Mouse (Mus musculus): ENCODE data around the gene Abca1. TPM values are rescaled to one million over a fixed set of nuclear protein-coding genes. Genes with fewer than 3 reads are reported as not detected.

Abca1 gene
- polyA plus RNA-seq (2014; fragmentation: Nextera tagmentation; extraction: Ambion mirVana): 5.0 and 5.6 TPM in 2 replicates

GRCm38 (mm10) chr4:53159767-53160166, at the start of gene Abca1:
Abca1 (minus strand) TSS chr4:53159895.
- Histone ChIP-seq H3K9me3 (ENCODE audit: control insufficient read depth, low read length) (no peaks in the 10 kb centered on the region), H3K4me3 (ENCODE audit: low read depth, low read length) (peak within 1 kb of the TSS; percentile 49), H3K9ac (ENCODE audit: low read length) (peak within 1 kb of the TSS; percentile 45), H3K27me3 (ENCODE audit: control insufficient read depth, insufficient read depth, low read length) (no peaks in the 10 kb centered on the region), H3K27ac (ENCODE audit: low read depth, low read length) (no peak within 1 kb of the TSS), H3K4me1 (replicated peaks; ENCODE audit: control insufficient read depth, insufficient read depth, low read length) (no peaks in the 10 kb centered on the region), H3K36me3 (ENCODE audit: control insufficient read depth, insufficient read depth, low read length) (no peaks in the 10 kb centered on the region), H3K4me2 (ENCODE audit: low read depth, low read length, severe bottlenecking) (peak within 1 kb of the TSS; percentile 86)
- peak; percentile 93 for DNase-seq (ENCODE audit: low spot score)
- ATAC-seq (replicated peaks; ENCODE audit: low FRiP score): peak; percentile 98
- WGBS: under 1% methylated on average over 37 of the region's 37 CpGs

- 84% methylated on average over 7 of the region's 7 CpGs for WGBS
- H3K4me3 ChIP-seq (ENCODE audit: low read depth, low read length): no peak overlapping the region
- DNase-seq (ENCODE audit: low spot score): no peak
- ATAC-seq (replicated peaks; ENCODE audit: low FRiP score): no peak
- H3K4me2 ChIP-seq (ENCODE audit: low read depth, low read length, severe bottlenecking): no peak overlapping the region
- H3K9ac ChIP-seq (ENCODE audit: low read length): no peak overlapping the region
- H3K27me3 ChIP-seq (ENCODE audit: control insufficient read depth, insufficient read depth, low read length): no peaks in the 10 kb centered on the region
- H3K36me3 ChIP-seq (ENCODE audit: control insufficient read depth, insufficient read depth, low read length): no peaks in the 10 kb centered on the region
- no peak overlapping the region for H3K27ac ChIP-seq (ENCODE audit: low read depth, low read length)
- no peaks in the 10 kb centered on the region for H3K4me1 ChIP-seq (replicated peaks; ENCODE audit: control insufficient read depth, insufficient read depth, low read length)
- H3K9me3 ChIP-seq (ENCODE audit: control insufficient read depth, low read length): no peaks in the 10 kb centered on the region
Observed at GRCm38 (mm10) chr4:53204482-53204881, 44.8 kb upstream of the Abca1 start.

GRCm38 (mm10) chr4:53203595-53204400, 44.1 kb upstream of the Abca1 start:
- Histone ChIP-seq H3K27ac (ENCODE audit: low read depth, low read length) (no peak overlapping the region), H3K9ac (ENCODE audit: low read length) (no peak overlapping the region), H3K4me2 (ENCODE audit: low read depth, low read length, severe bottlenecking) (no peak overlapping the region), H3K9me3 (ENCODE audit: control insufficient read depth, low read length) (no peaks in the 10 kb centered on the region), H3K36me3 (ENCODE audit: control insufficient read depth, insufficient read depth, low read length) (no peaks in the 10 kb centered on the region), H3K4me1 (replicated peaks; ENCODE audit: control insufficient read depth, insufficient read depth, low read length) (no peaks in the 10 kb centered on the region), H3K4me3 (ENCODE audit: low read depth, low read length) (no peak overlapping the region), H3K27me3 (ENCODE audit: control insufficient read depth, insufficient read depth, low read length) (no peaks in the 10 kb centered on the region)
- DNase-seq (ENCODE audit: low spot score): no peak
- ATAC-seq (replicated peaks; ENCODE audit: low FRiP score): no peak
- 87% methylated on average over 15 of the region's 15 CpGs for WGBS

- no peak overlapping the region for H3K9ac ChIP-seq (ENCODE audit: low read length)
- no peak for DNase-seq (ENCODE audit: low spot score)
- H3K36me3 ChIP-seq (ENCODE audit: control insufficient read depth, insufficient read depth, low read length): no peaks in the 10 kb centered on the region
- H3K9me3 ChIP-seq (ENCODE audit: control insufficient read depth, low read length): no peaks in the 10 kb centered on the region
- H3K4me1 ChIP-seq (replicated peaks; ENCODE audit: control insufficient read depth, insufficient read depth, low read length): no peaks in the 10 kb centered on the region
- H3K27me3 ChIP-seq (ENCODE audit: control insufficient read depth, insufficient read depth, low read length): no peaks in the 10 kb centered on the region
- no peak for ATAC-seq (replicated peaks; ENCODE audit: low FRiP score)
- 92% methylated on average over 1 of the region's 1 CpGs for WGBS
- H3K4me3 ChIP-seq (ENCODE audit: low read depth, low read length): no peak overlapping the region
- H3K4me2 ChIP-seq (ENCODE audit: low read depth, low read length, severe bottlenecking): no peak overlapping the region
- no peak overlapping the region for H3K27ac ChIP-seq (ENCODE audit: low read depth, low read length)
Observed at GRCm38 (mm10) chr4:53200276-53200675, 40.6 kb upstream of the Abca1 start.

- ATAC-seq (replicated peaks; ENCODE audit: low FRiP score): no peak
- no peak overlapping the region for H3K27ac ChIP-seq (ENCODE audit: low read depth, low read length)
- no peak for DNase-seq (ENCODE audit: low spot score)
- no peak overlapping the region for H3K4me3 ChIP-seq (ENCODE audit: low read depth, low read length)
- WGBS: 85% methylated on average over 4 of the region's 4 CpGs
- no peaks in the 10 kb centered on the region for H3K4me1 ChIP-seq (replicated peaks; ENCODE audit: control insufficient read depth, insufficient read depth, low read length)
- H3K9ac ChIP-seq (ENCODE audit: low read length): no peak overlapping the region
- no peaks in the 10 kb centered on the region for H3K9me3 ChIP-seq (ENCODE audit: control insufficient read depth, low read length)
- no peak overlapping the region for H3K4me2 ChIP-seq (ENCODE audit: low read depth, low read length, severe bottlenecking)
- H3K36me3 ChIP-seq (ENCODE audit: control insufficient read depth, insufficient read depth, low read length): no peaks in the 10 kb centered on the region
- H3K27me3 ChIP-seq (ENCODE audit: control insufficient read depth, insufficient read depth, low read length): no peaks in the 10 kb centered on the region
Observed at GRCm38 (mm10) chr4:53197842-53198241, 38.1 kb upstream of the Abca1 start.

- ATAC-seq (replicated peaks; ENCODE audit: low FRiP score): peak; percentile 97
Observed at GRCm38 (mm10) chr4:53196058-53196771, 36.5 kb upstream of the Abca1 start.

GRCm38 (mm10) chr4:53187071-53187470, 27.4 kb upstream of the Abca1 start:
- ATAC-seq (replicated peaks; ENCODE audit: low FRiP score) (no peak), DNase-seq (ENCODE audit: low spot score) (no peak)
- 57% methylated on average over 4 of the region's 4 CpGs for WGBS

More at GRCm38 (mm10) chr4:53196058-53196771, 36.5 kb upstream of the Abca1 start:
- WGBS: 16% methylated on average over 24 of the region's 24 CpGs
- peak; percentile 85 for DNase-seq (ENCODE audit: low spot score)
- H3K4me3 ChIP-seq (ENCODE audit: low read depth, low read length): peak overlapping the region; percentile 37
- H3K27me3 ChIP-seq (ENCODE audit: control insufficient read depth, insufficient read depth, low read length): no peaks in the 10 kb centered on the region
- H3K4me1 ChIP-seq (replicated peaks; ENCODE audit: control insufficient read depth, insufficient read depth, low read length): no peaks in the 10 kb centered on the region
- H3K9ac ChIP-seq (ENCODE audit: low read length): no peak overlapping the region
- peak overlapping the region; percentile 50 for H3K4me2 ChIP-seq (ENCODE audit: low read depth, low read length, severe bottlenecking)
- no peaks in the 10 kb centered on the region for H3K36me3 ChIP-seq (ENCODE audit: control insufficient read depth, insufficient read depth, low read length)
- no peaks in the 10 kb centered on the region for H3K9me3 ChIP-seq (ENCODE audit: control insufficient read depth, low read length)
- no peak overlapping the region for H3K27ac ChIP-seq (ENCODE audit: low read depth, low read length)

GRCm38 (mm10) chr4:53186573-53186972, 26.9 kb upstream of the Abca1 start:
- Histone ChIP-seq H3K27me3 (ENCODE audit: control insufficient read depth, insufficient read depth, low read length) (no peaks in the 10 kb centered on the region), H3K27ac (ENCODE audit: low read depth, low read length) (no peak overlapping the region), H3K9me3 (ENCODE audit: control insufficient read depth, low read length) (no peaks in the 10 kb centered on the region), H3K4me2 (ENCODE audit: low read depth, low read length, severe bottlenecking) (no peak overlapping the region), H3K9ac (ENCODE audit: low read length) (no peak overlapping the region), H3K4me1 (replicated peaks; ENCODE audit: control insufficient read depth, insufficient read depth, low read length) (no peaks in the 10 kb centered on the region), H3K4me3 (ENCODE audit: low read depth, low read length) (no peak overlapping the region), H3K36me3 (ENCODE audit: control insufficient read depth, insufficient read depth, low read length) (no peaks in the 10 kb centered on the region)
- WGBS: 68% methylated on average over 4 of the region's 4 CpGs
- no peak for ATAC-seq (replicated peaks; ENCODE audit: low FRiP score)
- no peak for DNase-seq (ENCODE audit: low spot score)

More at GRCm38 (mm10) chr4:53187071-53187470, 27.4 kb upstream of the Abca1 start:
- Histone ChIP-seq H3K27me3 (ENCODE audit: control insufficient read depth, insufficient read depth, low read length) (no peaks in the 10 kb centered on the region), H3K9ac (ENCODE audit: low read length) (no peak overlapping the region), H3K27ac (ENCODE audit: low read depth, low read length) (no peak overlapping the region), H3K4me2 (ENCODE audit: low read depth, low read length, severe bottlenecking) (no peak overlapping the region), H3K9me3 (ENCODE audit: control insufficient read depth, low read length) (no peaks in the 10 kb centered on the region), H3K4me3 (ENCODE audit: low read depth, low read length) (no peak overlapping the region), H3K36me3 (ENCODE audit: control insufficient read depth, insufficient read depth, low read length) (no peaks in the 10 kb centered on the region), H3K4me1 (replicated peaks; ENCODE audit: control insufficient read depth, insufficient read depth, low read length) (no peaks in the 10 kb centered on the region)

Measured in forebrain, embryonic 11.5 days (tissue).